Mouse (Mus musculus) MEL (cell line): Measurements from ENCODE around the gene Gm9913.

ENCODE experiments used
- CHD1 ChIP-seq: IDR thresholded peaks from 2 replicates; pipeline ENCODE4 v1.6.1; 2012; ENCODE audit warnings: low read depth, mild to moderate bottlenecking, inconsistent platforms, low read length, improper control_type of control experiment
- CTCF ChIP-seq, 3 experiments: IDR thresholded peaks in 2 of 3; conservative IDR thresholded peaks in 1 of 3; 2 replicates each; pipeline ENCODE4 v1.5.1; 2011 to 2012; ENCODE audit warnings: low read length in 3 of 3, low read depth in 2 of 3, mild to moderate bottlenecking in 2 of 3, improper control_type of control experiment in 1 of 3, inconsistent platforms in 1 of 3, mixed read lengths in 1 of 3, moderate library complexity in 1 of 3; ENCODE audit not compliant: control insufficient read depth in 1 of 3, insufficient read depth in 1 of 3, poor library complexity in 1 of 3, severe bottlenecking in 1 of 3
- EP300 ChIP-seq, 2 experiments: IDR thresholded peaks; 2 replicates each; pipeline ENCODE4 v1.6.1; 2011; ENCODE audit warnings: improper control_type of control experiment in 2 of 2, low read length in 2 of 2, low read depth in 1 of 2, mild to moderate bottlenecking in 1 of 2
- MYC ChIP-seq: IDR thresholded peaks from 2 replicates; pipeline ENCODE4 v1.6.1; 2011; ENCODE audit warnings: low read depth, mild to moderate bottlenecking, low read length, improper control_type of control experiment, moderate library complexity
- NELFE ChIP-seq: IDR thresholded peaks from 2 replicates; pipeline ENCODE4 v1.6.1; 2011; ENCODE audit warnings: low read depth, low read length, improper control_type of control experiment
- POLR2A ChIP-seq, 2 experiments: IDR thresholded peaks; 2 replicates each; pipeline ENCODE4 v1.6.1; 2011 to 2012; ENCODE audit warnings: low read length in 2 of 2, mild to moderate bottlenecking in 2 of 2, control low read depth in 1 of 2, improper control_type of control experiment in 1 of 2, low read depth in 1 of 2, moderate library complexity in 1 of 2; ENCODE audit not compliant: control insufficient read depth in 1 of 2, insufficient read depth in 1 of 2, poor library complexity in 1 of 2
- POLR2AphosphoS2 ChIP-seq: IDR thresholded peaks from 2 replicates; pipeline ENCODE4 v1.6.1; 2011; ENCODE audit warnings: low read length, improper control_type of control experiment
- RCOR1 ChIP-seq: IDR thresholded peaks from 2 replicates; pipeline ENCODE4 v1.6.1; 2012; ENCODE audit warnings: low read depth, mild to moderate bottlenecking, inconsistent platforms, low read length, improper control_type of control experiment
- SMC3 ChIP-seq: IDR thresholded peaks from 2 replicates; pipeline ENCODE4 v1.6.1; 2011; ENCODE audit warnings: low read depth, low read length, improper control_type of control experiment
- TCF12 ChIP-seq: IDR thresholded peaks from 2 replicates; pipeline ENCODE4 v1.6.1; 2014; ENCODE audit warnings: low read depth, mild to moderate bottlenecking, inconsistent platforms, low read length, improper control_type of control experiment, moderate library complexity

- TF ChIP-seq POLR2A (IDR thresholded peaks at IDR 0.05; ENCODE audit: control insufficient read depth in 1 of 2, insufficient read depth in 1 of 2, low read depth in 1 of 2, low read length in 2 of 2, poor library complexity in 1 of 2) (no peak), CHD1 (no peak), RCOR1 (no peak), EP300 (IDR thresholded peaks at IDR 0.05; ENCODE audit: low read depth in 1 of 2, low read length in 2 of 2) (no peak), TCF12 (no peak), NELFE (no peak), CTCF (IDR thresholded peaks at IDR 0.05 in 2 of 3, conservative IDR thresholded peaks at IDR 0.05 in 1 of 3; ENCODE audit: control insufficient read depth in 1 of 3, insufficient read depth in 1 of 3, low read depth in 2 of 3, low read length in 3 of 3, poor library complexity in 1 of 3, severe bottlenecking in 1 of 3) (no peak), MYC (no peak), SMC3 (no peak), POLR2AphosphoS2 (no peak)
Observed at GRCm38 (mm10) chr2:125511898-125512297, 7.0 kb downstream of the Gm9913 start.
